Mouse (Mus musculus) left cerebral cortex, postnatal 25 days (tissue): Measurements from ENCODE around the gene Grik4. TPM values are rescaled to one million over a fixed set of nuclear protein-coding genes. Genes with fewer than 3 reads are reported as not detected.

Experiments
- DNase-seq, 2 experiments: peaks; one replicate each; pipeline ENCODE4 v3.0.0; 2022; ENCODE audit warnings: low spot score in 2 of 2, mixed read lengths in 1 of 2
- intact Hi-C: fragments of 180-260 bp; cut with DNase I; formaldehyde crosslinking; loops from one replicate; pipeline ENCODE4 v1.15.1; 2025
- total RNA-seq, 2 experiments: library from RNA; stranded (reverse); gene quantifications; 2 replicates each; pipeline ENCODE4 v1.2.3; 2021

Grik4 gene
- total RNA-seq, 2 experiments from 2014 or later: 17.7 to 18.5 TPM

GRCm38 (mm10) chr9:42809146-42809545 lies 135.1 kb downstream of the Grik4 start:
- no peak for DNase-seq
- intact Hi-C loops: loop anchor here (10.0 kb wide), 1 partner anchor 414 kb away; the partner anchor contains the start of gene Tecta

- intact Hi-C loops: loop anchor here (10.0 kb wide), 1 partner anchor 414 kb away; the partner anchor contains the start of gene Tecta
- DNase-seq: peak in 1 of 2 experiments; percentile 26
These were observed 135.9 kb downstream of the Grik4 start for GRCm38 (mm10) chr9:42808394-42808793.

- intact Hi-C loops: loop anchor here (5.0 to 10.0 kb wide), 3 partner anchors 79 to 408 kb away; partner anchors contain the start of gene Tecta
- DNase-seq: peak in 1 of 2 experiments; percentile 49
These were observed 141.2 kb downstream of the Grik4 start for GRCm38 (mm10) chr9:42803061-42803491.

GRCm38 (mm10) chr9:42801929-42802328 lies 142.4 kb downstream of the Grik4 start:
- peak; percentile 31 to 85 for DNase-seq
- intact Hi-C loops: loop anchor here (5.0 to 10.0 kb wide), 3 partner anchors 80 to 407 kb away; partner anchors contain the start of gene Tecta

GRCm38 (mm10) chr9:42800138-42800537 lies 144.2 kb downstream of the Grik4 start:
- DNase-seq: no peak
- intact Hi-C loops: loop anchor here (5.0 to 10.0 kb wide), 3 partner anchors 82 to 405 kb away; partner anchors contain the start of gene Tecta

- intact Hi-C loops: loop anchor here (5.0 to 10.0 kb wide), 3 partner anchors 83 to 405 kb away; partner anchors contain the start of gene Tecta
- DNase-seq: no peak
These were observed 144.6 kb downstream of the Grik4 start for GRCm38 (mm10) chr9:42799694-42800093.

DNA sequence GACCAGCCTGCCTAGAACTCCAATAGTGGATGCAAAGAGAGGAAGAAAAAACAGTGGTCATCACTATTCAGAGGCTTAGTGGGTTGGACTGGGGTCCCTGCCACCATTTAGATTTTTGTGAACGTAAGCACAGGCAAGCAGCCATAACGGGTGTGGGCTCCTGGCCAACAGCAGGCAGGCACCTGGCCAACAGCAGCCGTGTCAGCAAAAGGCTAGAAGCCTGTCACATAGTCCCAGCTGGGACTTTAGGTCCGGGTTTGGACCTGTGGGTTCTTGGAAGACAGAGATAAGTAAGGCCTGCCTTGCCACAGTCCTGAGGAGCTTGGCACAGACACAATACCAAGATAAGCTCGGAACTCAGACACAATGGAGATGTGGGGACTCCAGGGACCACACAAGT lies 145.1 kb downstream of the Grik4 start:
- intact Hi-C loops: no loop called here
- DNase-seq: no peak

- DNase-seq: no peak
- intact Hi-C loops: no loop called here
These were observed 146.0 kb downstream of the Grik4 start for GRCm38 (mm10) chr9:42798280-42798679.

- no peak for DNase-seq
- intact Hi-C loops: no loop called here
These were observed 147.0 kb downstream of the Grik4 start for GRCm38 (mm10) chr9:42797276-42797675.

DNA sequence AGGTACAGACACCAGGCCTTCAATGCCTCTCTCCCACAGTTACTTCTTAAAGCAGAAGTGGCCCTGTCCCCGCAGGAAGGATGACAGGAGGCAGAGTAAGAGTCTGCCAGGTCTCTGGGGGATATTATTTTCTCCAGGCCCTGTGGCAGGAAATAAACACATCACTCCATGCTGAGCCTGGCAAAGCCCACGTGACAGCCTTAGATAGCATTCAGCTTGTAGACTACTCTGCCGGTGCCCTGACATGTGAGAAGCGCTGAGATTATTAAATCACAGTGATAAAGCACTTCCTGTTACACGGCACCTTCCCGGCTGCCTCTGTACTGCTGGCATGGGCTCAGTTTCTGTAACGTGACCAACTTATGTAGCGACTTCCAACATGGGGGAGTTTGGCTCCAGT lies 148.4 kb downstream of the Grik4 start:
- DNase-seq: peak; percentile 26 to 57

DNA sequence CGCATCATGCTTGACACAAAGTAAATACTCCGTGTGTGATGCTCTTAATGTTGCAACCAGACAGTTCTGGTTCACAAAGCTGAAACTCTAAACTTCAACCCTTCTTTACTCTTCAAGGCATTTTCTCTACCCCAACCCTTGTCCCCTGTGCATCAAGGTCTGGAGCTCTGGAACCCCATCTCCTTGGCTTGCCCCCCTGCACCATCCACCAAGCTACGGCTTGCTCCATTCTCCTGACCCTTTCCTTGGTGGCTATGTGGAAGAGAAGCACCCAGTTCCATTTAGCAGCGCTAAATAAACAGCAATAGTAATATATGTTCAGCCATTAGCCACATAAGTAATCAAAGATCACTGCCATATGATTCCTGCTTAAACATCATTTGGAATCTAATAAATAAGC lies 150.3 kb downstream of the Grik4 start:
- no peak for DNase-seq
- intact Hi-C loops: no loop called here

More for the DNA sequence above, 148.4 kb downstream of the Grik4 start:
- intact Hi-C loops: no loop called here

GRCm38 (mm10) chr9:42793581-42793980 lies 150.7 kb downstream of the Grik4 start:
- DNase-seq: no peak
- intact Hi-C loops: no loop called here

DNA sequence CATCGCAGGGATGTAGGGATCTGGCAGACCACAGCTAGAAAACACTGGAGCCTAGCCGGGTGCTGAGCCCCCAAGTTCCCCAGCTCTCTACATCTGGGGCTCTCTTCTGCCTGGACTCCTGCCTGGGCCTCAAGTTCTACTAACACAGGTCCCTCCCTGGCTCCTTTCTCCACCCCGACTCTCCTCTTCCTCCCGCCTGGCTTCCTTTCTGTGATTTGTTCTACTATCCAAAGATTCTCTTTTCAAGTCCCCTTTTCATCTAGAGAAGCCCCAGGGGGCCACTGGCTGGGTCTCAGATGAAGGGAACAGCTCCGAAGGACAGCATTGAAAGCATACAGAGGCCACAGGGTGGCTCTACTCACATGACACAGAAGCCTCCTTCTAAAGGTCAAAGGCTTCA lies 151.9 kb downstream of the Grik4 start:
- intact Hi-C loops: no loop called here
- DNase-seq: no peak

- intact Hi-C loops: no loop called here
- DNase-seq: no peak
These were observed 152.5 kb downstream of the Grik4 start for GRCm38 (mm10) chr9:42791779-42792178.

- no peak for DNase-seq
- intact Hi-C loops: no loop called here
These were observed 152.9 kb downstream of the Grik4 start for GRCm38 (mm10) chr9:42791346-42791745.

GRCm38 (mm10) chr9:42788471-42788870 lies 155.8 kb downstream of the Grik4 start:
- DNase-seq: peak in 1 of 2 experiments; percentile 61
- intact Hi-C loops: loop anchor here (10.0 kb wide), 1 partner anchor 234 kb away; no protein-coding TSS in a partner anchor

- no peak for DNase-seq
- intact Hi-C loops: loop anchor here (1.0 to 10.0 kb wide), 2 partner anchors 157 to 232 kb away; partner anchors contain the start of gene Grik4
These were observed 157.4 kb downstream of the Grik4 start for GRCm38 (mm10) chr9:42786882-42787281.

- intact Hi-C loops: loop anchor here (10.0 kb wide), 1 partner anchor 231 kb away; no protein-coding TSS in a partner anchor
- DNase-seq: no peak
These were observed 158.0 kb downstream of the Grik4 start for GRCm38 (mm10) chr9:42786286-42786685.

GRCm38 (mm10) chr9:42785173-42785830 lies 159.0 kb downstream of the Grik4 start:
- no peak for DNase-seq
- intact Hi-C loops: loop anchor here (10.0 kb wide), 1 partner anchor 231 kb away; no protein-coding TSS in a partner anchor

DNA sequence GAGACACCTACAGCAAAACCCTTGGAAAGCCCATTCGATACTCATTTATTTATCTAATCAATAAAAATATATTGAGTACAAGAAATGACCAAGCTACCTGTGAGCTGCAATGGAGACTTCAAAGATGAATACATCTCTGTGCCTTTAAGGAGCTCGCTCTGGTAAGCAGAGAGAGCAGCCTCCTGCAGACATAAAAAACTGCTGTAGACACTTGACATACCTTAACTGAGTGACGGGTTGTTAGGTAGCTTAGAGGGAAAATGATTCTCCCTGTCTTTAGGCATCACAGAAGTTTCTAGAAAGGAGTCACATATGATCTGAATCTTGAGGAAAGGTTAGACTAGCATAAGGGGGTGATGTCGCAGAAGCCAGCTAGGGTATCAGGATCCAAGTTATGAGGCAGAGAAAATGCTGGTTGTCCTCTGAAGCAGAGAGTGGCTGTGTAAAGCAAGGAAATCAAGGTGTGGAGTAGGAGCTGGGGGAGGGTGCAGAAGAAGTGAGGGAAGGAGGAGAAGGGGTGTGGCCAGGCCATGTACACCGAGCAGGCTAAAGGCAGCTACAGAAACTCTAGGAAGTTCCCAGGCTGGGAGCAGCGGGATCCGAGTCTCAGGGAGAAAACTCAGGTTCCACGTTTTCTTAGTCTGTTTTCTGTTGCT lies 160.9 kb downstream of the Grik4 start:
- intact Hi-C loops: loop anchor here (10.0 kb wide), 1 partner anchor 229 kb away; no protein-coding TSS in a partner anchor
- no peak for DNase-seq
